Mouse (Mus musculus) 3134 (cell line): ENCODE measurements at regions not wholly inside any gene's neighbourhood (a gene's known extent, or its start where the extent isn't known, plus 50 kb on each side); places are given as distances from the start of the nearest gene placed in this dataset.

Experiments
- DNase-seq: peaks from one replicate; pipeline ENCODE4 v3.0.0-alpha.2; 2011; ENCODE audit warnings: low spot score; ENCODE audit not compliant: insufficient read length; ENCODE audit errors: extremely low read depth

- DNase-seq, result no peak
Observed at GRCm38 (mm10) chr3:130978986-130979642, 131.2 kb upstream of the Lef1 start.

GRCm38 (mm10) chr3:130977921-130978700 is 132.2 kb upstream of the Lef1 start:
- no peak for DNase-seq

- DNase-seq, result no peak
Observed at GRCm38 (mm10) chr3:130976206-130976605, 134.1 kb upstream of the Lef1 start.

GRCm38 (mm10) chr3:130975291-130975690 is 135.0 kb upstream of the Lef1 start:
- DNase-seq, result no peak

GRCm38 (mm10) chr3:130972126-130972525 is 138.1 kb upstream of the Lef1 start:
- no peak for DNase-seq

GRCm38 (mm10) chr3:130965275-130965674 is 145.0 kb upstream of the Lef1 start:
- DNase-seq, result no peak

GRCm38 (mm10) chr3:130964088-130964487 is 146.2 kb upstream of the Lef1 start:
- DNase-seq, result no peak

GRCm38 (mm10) chr3:130963625-130964024 is 146.6 kb upstream of the Lef1 start:
- no peak for DNase-seq

GRCm38 (mm10) chr3:130962701-130963472 is 147.4 kb upstream of the Lef1 start:
- DNase-seq, result no peak

- DNase-seq, result no peak
Observed at GRCm38 (mm10) chr3:130962151-130962633, 148.1 kb upstream of the Lef1 start.

- DNase-seq, result no peak
Observed at GRCm38 (mm10) chr3:130961704-130962103, 148.6 kb upstream of the Lef1 start.

GRCm38 (mm10) chr3:130955958-130956357 is 154.3 kb upstream of the Lef1 start:
- DNase-seq, result no peak

GRCm38 (mm10) chr3:130951381-130951780 is 158.9 kb upstream of the Lef1 start:
- peak; percentile 78 for DNase-seq

- peak; percentile 55 for DNase-seq
Observed at GRCm38 (mm10) chr3:130950872-130951271, 159.4 kb upstream of the Lef1 start.

GRCm38 (mm10) chr3:130947880-130948279 is 162.4 kb upstream of the Lef1 start:
- no peak for DNase-seq

- no peak for DNase-seq
Observed at GRCm38 (mm10) chr3:130947277-130947606, 163.0 kb upstream of the Lef1 start.

GRCm38 (mm10) chr3:130946576-130947276 is 163.5 kb upstream of the Lef1 start:
- no peak for DNase-seq

GRCm38 (mm10) chr3:130945861-130946449 is 164.3 kb upstream of the Lef1 start:
- DNase-seq, result no peak

- no peak for DNase-seq
Observed at GRCm38 (mm10) chr3:130945396-130945795, 164.9 kb upstream of the Lef1 start.

GRCm38 (mm10) chr3:130944241-130944640 is 166.0 kb upstream of the Lef1 start:
- DNase-seq, result no peak
